Mouse (Mus musculus) layer of hippocampus, adult 11-12 months (tissue): Measurements from ENCODE around the gene Far2.

ENCODE experiments used
- DNase-seq: peaks from one replicate; pipeline ENCODE4 v3.0.0; 2022; ENCODE audit warnings: low spot score

Gene Far2

GRCm38 (mm10) chr6:148218235-148219076 lies 171.4 kb downstream of the Far2 start:
- DNase-seq: no peak

DNA sequence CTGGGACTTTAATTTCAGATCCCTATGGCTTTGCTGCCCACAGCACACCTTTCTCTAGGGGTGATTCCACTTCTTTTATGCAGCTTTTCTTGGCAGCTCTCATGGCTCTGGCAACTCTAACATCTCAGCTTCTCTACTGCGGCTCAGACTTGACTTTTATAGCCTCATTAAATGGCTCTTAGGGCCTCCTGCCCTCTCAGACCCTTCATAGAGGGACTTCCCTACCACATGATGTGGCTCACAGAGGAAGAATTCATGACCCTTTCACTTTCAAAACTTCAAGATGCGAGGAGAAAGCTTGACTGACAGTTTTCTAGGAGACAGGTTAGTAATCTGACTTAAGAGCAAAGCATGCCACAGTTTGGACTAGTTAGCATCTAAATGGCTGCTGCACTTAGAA lies 175.6 kb downstream of the Far2 start:
- DNase-seq: no peak

- no peak for DNase-seq
Observed at GRCm38 (mm10) chr6:148227542-148227941, 180.5 kb downstream of the Far2 start.
